Mouse (Mus musculus) CD8-positive naive resting alpha-beta T cell, adult 2 months (primary cell): Measurements from ENCODE around the gene Slc16a1.
"Not testable (repeated sequence)": the region's sequence is repeated elsewhere in the genome, so short reads cannot be mapped to it uniquely, and the experiment has no call there.

Experiments
- DNase-seq, 2 experiments: peaks; one replicate each; pipeline ENCODE4 v3.0.0; 2022; ENCODE audit warnings: low read depth in 2 of 2, low spot score in 2 of 2

Gene Slc16a1

DNA sequence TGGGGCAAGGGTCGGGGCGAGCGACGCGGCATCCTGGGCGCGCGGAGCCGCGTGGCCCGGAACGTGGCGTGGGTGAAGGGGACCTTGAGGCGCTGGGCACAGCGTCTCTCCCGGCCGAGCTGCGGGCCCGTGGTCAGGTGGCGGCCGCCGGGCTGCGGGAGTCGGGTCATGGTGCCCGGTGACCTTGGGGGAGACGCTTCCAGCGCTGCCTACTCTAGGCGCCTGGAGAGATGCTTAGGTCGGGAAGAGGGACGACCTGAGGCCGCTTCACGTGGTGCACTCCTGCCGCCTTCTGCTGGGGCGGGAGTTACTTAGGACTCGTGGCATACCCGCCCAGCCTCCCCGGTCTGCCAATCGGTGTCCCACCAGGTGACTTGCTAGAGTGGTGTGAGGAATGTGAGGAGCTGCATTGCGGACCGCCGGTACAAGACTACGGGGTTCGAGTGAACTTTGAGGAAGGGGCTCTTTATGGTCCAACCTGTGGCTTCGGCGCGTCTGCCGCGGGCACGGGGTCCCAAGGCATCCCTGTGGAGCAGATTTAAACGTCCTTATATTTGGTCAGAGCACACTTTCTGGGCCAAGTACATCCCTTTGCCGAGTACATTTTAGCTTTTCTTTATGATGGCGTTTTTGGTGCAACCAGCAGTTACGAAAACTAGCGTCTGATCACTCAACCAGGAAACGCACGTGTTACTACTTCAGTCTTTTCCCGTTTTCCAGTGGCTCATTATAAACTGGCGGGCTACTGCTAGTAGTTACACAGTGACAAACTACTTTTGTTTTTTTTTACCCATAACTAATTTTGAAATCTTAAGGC, 672 bp downstream of the Slc16a1 start:
- peak; percentile 39 to 43 for DNase-seq

- no peak for DNase-seq
Observed at GRCm38 (mm10) chr3:104639749-104640368, 1.4 kb downstream of the Slc16a1 start.

- no peak for DNase-seq
Observed at GRCm38 (mm10) chr3:104640855-104641254, 2.4 kb downstream of the Slc16a1 start.

DNA sequence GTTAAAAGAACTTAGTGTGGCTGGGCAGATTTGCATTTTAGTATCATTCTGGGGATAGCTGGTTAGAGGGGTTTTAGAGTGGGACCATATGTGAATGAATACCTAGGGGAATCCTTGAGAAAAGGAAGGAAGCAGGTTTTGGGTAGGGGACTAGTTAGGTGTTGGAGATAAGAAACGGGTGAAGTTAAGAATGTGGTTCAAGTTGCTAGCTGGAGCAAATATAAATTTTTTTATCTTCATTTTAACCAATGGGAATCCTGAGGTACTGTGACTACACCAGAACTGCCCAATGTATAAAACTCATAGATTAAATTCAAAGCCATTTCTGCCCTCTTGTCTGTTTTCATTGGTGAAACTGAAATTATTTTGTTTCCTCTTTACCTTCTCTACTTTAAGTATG, 2.8 kb downstream of the Slc16a1 start:
- no peak for DNase-seq

DNA sequence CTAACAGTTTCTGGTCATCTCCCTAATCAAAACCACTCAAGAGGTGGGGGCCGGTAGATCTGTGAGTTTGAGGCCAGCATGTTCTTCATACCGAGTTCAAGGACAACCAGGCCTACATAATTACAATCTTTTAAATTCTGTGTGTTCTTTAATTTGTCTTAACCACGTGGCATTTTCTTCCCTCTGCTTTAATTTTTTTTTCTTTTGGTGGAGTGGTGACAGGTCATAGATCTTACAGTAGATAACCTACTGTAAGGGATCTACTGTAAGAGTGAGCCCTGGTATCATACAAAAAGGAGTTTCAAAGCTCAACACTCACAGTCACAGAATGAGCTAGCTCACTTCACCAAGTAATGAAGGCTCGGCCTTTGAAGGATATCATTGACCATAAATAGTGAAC, 4.6 kb downstream of the Slc16a1 start:
- no peak for DNase-seq

GRCm38 (mm10) chr3:104643810-104644270, 5.4 kb downstream of the Slc16a1 start:
- DNase-seq: peak; percentile 45 to 60

- no peak for DNase-seq
Observed at GRCm38 (mm10) chr3:104644371-104644770, 5.9 kb downstream of the Slc16a1 start.

DNA sequence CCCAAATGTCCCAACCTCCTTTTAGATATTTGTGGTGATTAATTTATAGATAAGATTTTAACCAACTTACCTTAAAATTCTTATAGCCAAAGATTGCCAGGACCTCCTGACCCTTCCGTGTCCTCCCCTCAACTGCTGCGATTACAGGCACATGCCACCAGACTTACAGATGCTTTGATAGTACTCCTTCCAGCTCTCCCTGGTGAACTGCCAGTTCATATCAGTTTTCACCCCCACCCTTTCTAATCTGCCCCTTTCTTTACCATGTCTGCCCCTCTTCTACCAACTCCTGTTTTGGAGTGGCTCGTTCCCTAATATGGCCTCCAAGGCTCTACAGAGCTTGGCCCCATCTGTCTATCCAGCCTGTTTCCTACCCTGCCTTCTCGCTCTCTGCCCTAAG, 15.8 kb downstream of the Slc16a1 start:
- DNase-seq: no peak

GRCm38 (mm10) chr3:104654921-104655320, 16.5 kb downstream of the Slc16a1 start:
- no peak for DNase-seq

DNA sequence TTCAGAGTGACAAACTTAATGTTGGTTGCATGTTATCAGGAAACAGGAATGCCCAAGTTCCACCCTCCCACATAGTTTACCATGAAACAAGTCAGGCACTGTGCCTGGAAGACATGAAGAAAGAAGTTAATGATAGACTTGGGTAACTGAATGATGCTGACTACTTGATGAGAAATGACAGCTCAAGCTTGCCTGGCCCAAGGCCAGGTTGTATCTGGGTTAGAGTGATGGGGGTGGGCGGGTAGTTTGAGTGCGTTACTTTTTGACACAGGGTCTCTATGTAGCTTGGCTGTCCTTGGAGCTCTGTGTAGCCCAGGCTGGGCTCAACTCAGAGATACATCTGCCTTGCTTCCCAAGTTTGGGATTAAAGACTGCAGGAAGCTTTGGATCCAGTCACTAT, 20.2 kb downstream of the Slc16a1 start:
- no peak for DNase-seq

DNA sequence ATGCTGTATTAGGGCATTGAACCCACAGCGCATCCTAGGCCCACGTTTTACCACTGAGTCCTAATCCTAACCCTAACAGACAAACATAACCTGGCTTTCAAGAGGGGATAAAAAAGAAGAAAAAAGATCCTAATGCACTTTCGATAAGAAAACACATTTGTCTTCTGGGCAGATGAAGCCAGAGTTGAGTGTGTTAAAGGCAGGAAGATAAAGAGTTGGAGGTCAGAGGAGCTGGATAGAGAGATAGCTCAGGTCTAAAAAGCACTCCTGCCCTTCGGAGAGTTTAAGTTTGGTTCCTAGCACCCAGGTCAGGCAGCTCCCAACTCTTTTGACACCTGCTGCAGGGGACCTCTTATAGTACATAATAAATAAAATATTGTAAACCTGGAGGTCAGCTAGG, 21.3 kb downstream of the Slc16a1 start:
- no peak for DNase-seq

- DNase-seq: no peak
Observed at GRCm38 (mm10) chr3:104660522-104660921, 22.1 kb downstream of the Slc16a1 start.

DNA sequence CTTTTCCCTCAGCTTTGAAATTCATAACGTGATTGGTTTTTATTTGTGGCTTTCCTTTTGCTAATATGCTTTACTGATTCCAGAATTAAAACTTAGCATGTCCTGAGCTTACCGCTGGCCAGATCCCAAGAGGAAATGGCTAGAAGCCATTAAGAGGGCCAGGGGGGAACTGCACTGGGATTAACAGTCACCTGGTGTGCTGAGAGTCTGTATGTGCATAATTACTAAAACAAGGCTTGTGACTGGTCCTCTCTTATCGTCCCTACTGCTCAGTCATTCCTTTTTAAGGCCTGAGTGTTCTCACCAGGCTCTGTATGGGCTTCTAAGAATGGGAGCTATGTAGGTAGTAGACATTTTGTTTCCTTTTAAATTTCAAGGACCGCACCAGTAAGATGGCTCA, 23.5 kb downstream of the Slc16a1 start:
- no peak for DNase-seq

GRCm38 (mm10) chr3:104662926-104663325, 24.5 kb downstream of the Slc16a1 start:
- no peak for DNase-seq

GRCm38 (mm10) chr3:104666950-104667349, 28.5 kb downstream of the Slc16a1 start:
- no peak for DNase-seq

GRCm38 (mm10) chr3:104667451-104667850, 29.0 kb downstream of the Slc16a1 start:
- DNase-seq: no peak

DNA sequence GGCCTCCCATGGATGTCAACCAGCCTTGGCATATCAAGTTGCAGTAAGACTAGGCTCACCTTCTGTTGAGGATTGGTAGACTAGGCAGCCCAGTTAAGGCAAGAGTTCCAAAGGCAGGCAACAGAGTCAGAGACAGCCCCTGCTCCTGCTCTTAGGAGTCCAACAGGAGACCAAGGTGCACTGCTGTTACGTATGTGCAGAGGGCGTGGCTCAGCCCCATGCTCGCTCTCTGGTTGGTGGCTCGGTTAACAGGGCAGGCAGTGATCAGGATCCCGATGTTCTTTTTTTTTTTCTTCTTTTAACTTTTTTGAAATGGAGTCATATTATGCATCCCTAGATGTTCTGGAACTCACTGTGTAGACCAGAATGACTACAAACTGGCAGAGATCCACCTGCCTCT, 30.5 kb downstream of the Slc16a1 start:
- DNase-seq: no peak

GRCm38 (mm10) chr3:104669856-104670182, 31.4 kb downstream of the Slc16a1 start:
- DNase-seq: no peak

- not testable (repeated sequence) for DNase-seq
Observed at GRCm38 (mm10) chr3:104670183-104671020, 31.9 kb downstream of the Slc16a1 start.

- DNase-seq: no peak
Observed at GRCm38 (mm10) chr3:104671543-104671942, 33.1 kb downstream of the Slc16a1 start.

DNA sequence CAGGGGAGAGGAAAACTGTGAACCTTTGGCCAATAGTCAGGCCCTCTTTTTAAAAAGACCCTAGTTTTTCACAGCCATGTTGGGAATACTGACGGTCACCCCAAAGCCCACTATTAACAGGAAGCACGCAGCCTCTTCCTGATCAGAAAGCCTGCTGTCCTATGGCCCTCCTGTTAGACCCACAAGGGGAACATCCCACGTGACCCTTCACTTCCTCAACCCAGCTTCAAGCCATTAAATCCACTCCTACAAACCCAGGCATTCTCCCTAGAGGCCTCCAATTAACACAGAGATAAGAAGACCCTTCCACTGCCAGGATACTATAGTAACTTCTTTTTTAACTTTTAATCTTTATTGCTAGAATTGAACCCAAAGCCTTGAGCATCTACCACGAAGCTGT, 33.6 kb downstream of the Slc16a1 start:
- DNase-seq: no peak
